Mouse (Mus musculus): ENCODE data around the gene Gm27027. TPM values are rescaled to one million over a fixed set of nuclear protein-coding genes. Genes with fewer than 3 reads are reported as not detected.

The Gm27027 gene
- polyA plus RNA-seq, 1 experiment from 2014 or later = not detected

- ATAC-seq (replicated peaks; ENCODE audit: low FRiP score) (0 out of 2 replicates have a peak, but pooled peaks have one; percentile 42), DNase-seq (ENCODE audit: low spot score) (no peak)
- H3K4me1 ChIP-seq (replicated peaks; ENCODE audit: control insufficient read depth, insufficient read depth, low read length) = 0 out of 2 replicates have a peak, but pooled peaks cover 2% of the 10 kb centered on the region
- H3K9me3 ChIP-seq (ENCODE audit: control insufficient read depth, low read length) = no peaks in the 10 kb centered on the region
- H3K27ac ChIP-seq (ENCODE audit: low read depth, low read length) = no peak overlapping the region
- WGBS = 44% methylated on average over 7 of the region's 7 CpGs
- H3K4me3 ChIP-seq (ENCODE audit: low read depth, low read length) = no peak overlapping the region
- no peaks in the 10 kb centered on the region for H3K27me3 ChIP-seq (ENCODE audit: control insufficient read depth, insufficient read depth, low read length)
- no peak overlapping the region for H3K9ac ChIP-seq (ENCODE audit: low read length)
- H3K36me3 ChIP-seq (ENCODE audit: control insufficient read depth, insufficient read depth, low read length) = no peaks in the 10 kb centered on the region
- H3K4me2 ChIP-seq (ENCODE audit: low read depth, low read length, severe bottlenecking) = no peak overlapping the region
These were observed 31.5 kb downstream of the Gm27027 start for GRCm38 (mm10) chr2:93964494-93965160.

- Histone ChIP-seq H3K27me3 (ENCODE audit: control insufficient read depth, insufficient read depth, low read length) (no peaks in the 10 kb centered on the region), H3K27ac (ENCODE audit: low read depth, low read length) (no peak overlapping the region), H3K9ac (ENCODE audit: low read length) (no peak overlapping the region), H3K9me3 (ENCODE audit: control insufficient read depth, low read length) (no peaks in the 10 kb centered on the region), H3K4me2 (ENCODE audit: low read depth, low read length, severe bottlenecking) (no peak overlapping the region), H3K4me1 (replicated peaks; ENCODE audit: control insufficient read depth, insufficient read depth, low read length) (0 out of 2 replicates have a peak, but pooled peaks cover 2% of the 10 kb centered on the region), H3K4me3 (ENCODE audit: low read depth, low read length) (no peak overlapping the region), H3K36me3 (ENCODE audit: control insufficient read depth, insufficient read depth, low read length) (no peaks in the 10 kb centered on the region)
- DNase-seq (ENCODE audit: low spot score) (no peak), ATAC-seq (replicated peaks; ENCODE audit: low FRiP score) (no peak)
- 81% methylated on average over 1 of the region's 1 CpGs for WGBS
These were observed 32.4 kb downstream of the Gm27027 start for GRCm38 (mm10) chr2:93963802-93964201.

GRCm38 (mm10) chr2:93961716-93962115, 34.4 kb downstream of the Gm27027 start:
- Histone ChIP-seq H3K4me2 (ENCODE audit: low read depth, low read length, severe bottlenecking) (no peak overlapping the region), H3K4me3 (ENCODE audit: low read depth, low read length) (no peak overlapping the region), H3K9me3 (ENCODE audit: control insufficient read depth, low read length) (no peaks in the 10 kb centered on the region), H3K9ac (ENCODE audit: low read length) (no peak overlapping the region), H3K4me1 (replicated peaks; ENCODE audit: control insufficient read depth, insufficient read depth, low read length) (peaks cover 7% of the 10 kb centered on the region; the same call in 1 of the 2 replicates), H3K27me3 (ENCODE audit: control insufficient read depth, insufficient read depth, low read length) (0 out of 2 replicates have a peak, but pooled peaks cover under 1% of the 10 kb centered on the region), H3K27ac (ENCODE audit: low read depth, low read length) (no peak overlapping the region), H3K36me3 (ENCODE audit: control insufficient read depth, insufficient read depth, low read length) (no peaks in the 10 kb centered on the region)
- ATAC-seq (replicated peaks; ENCODE audit: low FRiP score) (no peak), DNase-seq (ENCODE audit: low spot score) (no peak)
- 82% methylated on average over 8 of the region's 8 CpGs for WGBS

- no peak overlapping the region for H3K4me3 ChIP-seq (ENCODE audit: low read depth, low read length)
- no peak overlapping the region for H3K9ac ChIP-seq (ENCODE audit: low read length)
- ATAC-seq (replicated peaks; ENCODE audit: low FRiP score) = no peak
- no peak overlapping the region for H3K4me2 ChIP-seq (ENCODE audit: low read depth, low read length, severe bottlenecking)
- peaks cover 12% of the 10 kb centered on the region; the same call in 1 of the 2 replicates for H3K4me1 ChIP-seq (replicated peaks; ENCODE audit: control insufficient read depth, insufficient read depth, low read length)
- DNase-seq (ENCODE audit: low spot score) = no peak
- WGBS = 82% methylated on average over 8 of the region's 8 CpGs
- no peak overlapping the region for H3K27ac ChIP-seq (ENCODE audit: low read depth, low read length)
- H3K9me3 ChIP-seq (ENCODE audit: control insufficient read depth, low read length) = no peaks in the 10 kb centered on the region
- no peaks in the 10 kb centered on the region for H3K36me3 ChIP-seq (ENCODE audit: control insufficient read depth, insufficient read depth, low read length)
- peaks cover 5% of the 10 kb centered on the region; the same call in 1 of the 2 replicates for H3K27me3 ChIP-seq (ENCODE audit: control insufficient read depth, insufficient read depth, low read length)
These were observed 36.8 kb downstream of the Gm27027 start for GRCm38 (mm10) chr2:93959346-93959745.

- Histone ChIP-seq H3K27me3 (ENCODE audit: control insufficient read depth, insufficient read depth, low read length) (peaks cover 5% of the 10 kb centered on the region; the same call in 1 of the 2 replicates), H3K4me3 (ENCODE audit: low read depth, low read length) (no peak overlapping the region), H3K9me3 (ENCODE audit: control insufficient read depth, low read length) (no peaks in the 10 kb centered on the region)
These were observed 37.9 kb downstream of the Gm27027 start for GRCm38 (mm10) chr2:93958216-93958615.

GRCm38 (mm10) chr2:93957785-93958175, 38.4 kb downstream of the Gm27027 start:
- WGBS = 27% methylated on average over 8 of the region's 8 CpGs
- H3K36me3 ChIP-seq (ENCODE audit: control insufficient read depth, insufficient read depth, low read length) = no peaks in the 10 kb centered on the region
- no peak overlapping the region for H3K4me3 ChIP-seq (ENCODE audit: low read depth, low read length)
- DNase-seq (ENCODE audit: low spot score) (peak; percentile 51), ATAC-seq (replicated peaks; ENCODE audit: low FRiP score) (peak; percentile 35)
- peaks cover 5% of the 10 kb centered on the region; the same call in 1 of the 2 replicates for H3K27me3 ChIP-seq (ENCODE audit: control insufficient read depth, insufficient read depth, low read length)
- H3K4me1 ChIP-seq (replicated peaks; ENCODE audit: control insufficient read depth, insufficient read depth, low read length) = peaks cover 12% of the 10 kb centered on the region; the same call in 1 of the 2 replicates
- no peak overlapping the region for H3K9ac ChIP-seq (ENCODE audit: low read length)
- H3K27ac ChIP-seq (ENCODE audit: low read depth, low read length) = peak overlapping the region; percentile 20; the same call in 1 of the 2 replicates
- H3K9me3 ChIP-seq (ENCODE audit: control insufficient read depth, low read length) = no peaks in the 10 kb centered on the region
- peak overlapping the region; percentile 99; the same call in 1 of the 2 replicates for H3K4me2 ChIP-seq (ENCODE audit: low read depth, low read length, severe bottlenecking)

More at GRCm38 (mm10) chr2:93958216-93958615, 37.9 kb downstream of the Gm27027 start:
- DNase-seq (ENCODE audit: low spot score) (no peak), ATAC-seq (replicated peaks; ENCODE audit: low FRiP score) (no peak)
- Histone ChIP-seq H3K36me3 (ENCODE audit: control insufficient read depth, insufficient read depth, low read length) (no peaks in the 10 kb centered on the region), H3K4me1 (replicated peaks; ENCODE audit: control insufficient read depth, insufficient read depth, low read length) (peaks cover 12% of the 10 kb centered on the region; the same call in 1 of the 2 replicates), H3K27ac (ENCODE audit: low read depth, low read length) (0 out of 2 replicates have a peak overlapping the region, but pooled peaks have one; percentile 20), H3K9ac (ENCODE audit: low read length) (no peak overlapping the region), H3K4me2 (ENCODE audit: low read depth, low read length, severe bottlenecking) (no peak overlapping the region)
- 72% methylated on average over 3 of the region's 3 CpGs for WGBS

GRCm38 (mm10) chr2:93956908-93957784, 39.0 kb downstream of the Gm27027 start, which contains the start of gene Gm13889:
TSS of gene Gm13889 (minus strand) at chr2:93957201.
- H3K4me1 ChIP-seq (replicated peaks; ENCODE audit: control insufficient read depth, insufficient read depth, low read length) = peaks cover 12% of the 10 kb centered on the region; the same call in 1 of the 2 replicates
- DNase-seq (ENCODE audit: low spot score) = peak; percentile 86
- peak within 1 kb of the TSS; percentile 81 for H3K9ac ChIP-seq (ENCODE audit: low read length)
- peak within 1 kb of the TSS; percentile 39 for H3K27ac ChIP-seq (ENCODE audit: low read depth, low read length)
- H3K9me3 ChIP-seq (ENCODE audit: control insufficient read depth, low read length) = no peaks in the 10 kb centered on the region
- H3K27me3 ChIP-seq (ENCODE audit: control insufficient read depth, insufficient read depth, low read length) = peaks cover 5% of the 10 kb centered on the region; the same call in 1 of the 2 replicates
- H3K4me3 ChIP-seq (ENCODE audit: low read depth, low read length) = peak within 1 kb of the TSS; percentile 64
- ATAC-seq (replicated peaks; ENCODE audit: low FRiP score) = peak; percentile 70
- H3K4me2 ChIP-seq (ENCODE audit: low read depth, low read length, severe bottlenecking) = peak within 1 kb of the TSS; percentile 99
- 3% methylated on average over 61 of the region's 62 CpGs for WGBS
- no peaks in the 10 kb centered on the region for H3K36me3 ChIP-seq (ENCODE audit: control insufficient read depth, insufficient read depth, low read length)

GRCm38 (mm10) chr2:93956331-93956801, 39.8 kb downstream of the Gm27027 start:
- ATAC-seq (replicated peaks; ENCODE audit: low FRiP score) (peak; percentile 40), DNase-seq (ENCODE audit: low spot score) (peak; percentile 82)
- Histone ChIP-seq H3K9me3 (ENCODE audit: control insufficient read depth, low read length) (no peaks in the 10 kb centered on the region), H3K36me3 (ENCODE audit: control insufficient read depth, insufficient read depth, low read length) (no peaks in the 10 kb centered on the region), H3K4me3 (ENCODE audit: low read depth, low read length) (peak overlapping the region; percentile 64), H3K9ac (ENCODE audit: low read length) (peak overlapping the region; percentile 81), H3K4me1 (replicated peaks; ENCODE audit: control insufficient read depth, insufficient read depth, low read length) (peaks cover 12% of the 10 kb centered on the region; the same call in 1 of the 2 replicates), H3K4me2 (ENCODE audit: low read depth, low read length, severe bottlenecking) (peak overlapping the region; percentile 99), H3K27me3 (ENCODE audit: control insufficient read depth, insufficient read depth, low read length) (peaks cover 5% of the 10 kb centered on the region; the same call in 1 of the 2 replicates), H3K27ac (ENCODE audit: low read depth, low read length) (no peak overlapping the region; the same call in 1 of the 2 replicates)
- under 1% methylated on average over 44 of the region's 44 CpGs for WGBS

Measured in forebrain, embryonic 11.5 days (tissue).